9 mouse cellular contexts compared by ENCODE assay signal in genomic region chr5:135901354-135902095, GRCm38 (mm10). TPM values are rescaled to one million over a fixed set of nuclear protein-coding genes. Genes with fewer than 3 reads are reported as not detected.
DNase-seq lines count a peak whose midpoint lies in the region.
"Had no signal": no experiment of that assay in that cellular context is flagged by ENCODE, and none has a peak within 500 bp of the region (broad histone marks: within the 10 kb centered on the region; RNA-seq: fewer than 3 reads in every experiment).

No protein-coding gene starts in this region.

- peak; percentile 55 for DNase-seq in cerebellum, adult 9-10 months
- DNase-seq in cerebellum, adult 11-12 months: no peak
- peak; percentile 32 for DNase-seq in lung, postnatal 10 days
- DNase-seq in lung, postnatal 4 days: no peak
- DNase-seq in c-Kit-positive CD71-positive TER-119-negative erythroid progenitor cells, embryonic 14.5 days (ENCODE audit: low read depth): peak; percentile 50
- peak; percentile 56 for DNase-seq in thymus, postnatal 0 days (ENCODE audit: low spot score)
- DNase-seq in ovary, postnatal 10 days (ENCODE audit: low spot score): no peak
- no peak for DNase-seq in urinary bladder, adult 2 months (ENCODE audit: low spot score)
- DNase-seq: cerebellum, adult 18-20 months had no signal

RNA-seq across cellular contexts. Expression of gene Hspb1, which starts 13.8 kb away (rescaled TPM):
- 23.7 and 29.1 TPM in 2 replicates for polyA plus RNA-seq in thymus, postnatal 0 days (2015; fragmentation: Nextera tagmentation; extraction: Ambion mirVana)
- 816 and 846 TPM in 2 replicates for polyA plus RNA-seq in urinary bladder, adult 2 months (2012; rRNA removed)

RNA-seq across cellular contexts. Expression of gene Ywhag, which starts 32.9 kb away (rescaled TPM):
- 69.4 and 69.8 TPM in 2 replicates for polyA plus RNA-seq in thymus, postnatal 0 days (2015; fragmentation: Nextera tagmentation; extraction: Ambion mirVana)
- 54.0 and 76.6 TPM in 2 replicates for polyA plus RNA-seq in urinary bladder, adult 2 months (2012; rRNA removed)

Comparison
In these comparisons a context has a peak if more than half of its experiments do, and no peak if none do; other contexts are left out.
1. DNase-seq: peak in cerebellum, adult 9-10 months (single experiment), lung, postnatal 10 days (single experiment), c-Kit-positive CD71-positive TER-119-negative erythroid progenitor cells, embryonic 14.5 days (single experiment) and thymus, postnatal 0 days (single experiment); none in cerebellum, adult 11-12 months (single experiment), lung, postnatal 4 days (0 of 2), ovary, postnatal 10 days (single experiment) and urinary bladder, adult 2 months (single experiment).
2. RNA of gene Hspb1, which starts 13.8 kb away (polyA plus RNA-seq): 816 to 846 TPM in urinary bladder, adult 2 months; 23.7 to 29.1 TPM in thymus, postnatal 0 days; every median in the first group is over 10 times any median in the second.